Mouse (Mus musculus): ENCODE results near the gene Rer1.
A peak's percentile ranks its signal among the peaks of the same experiment; 100 is the strongest.
"Not testable (repeated sequence)": the region's sequence is repeated elsewhere in the genome, so short reads cannot be mapped to it uniquely, and the experiment has no call there.

The Rer1 gene

GRCm38 (mm10) chr4:155078808-155079207, 7.4 kb downstream of the Rer1 start:
- ATAC-seq (ENCODE audit: insufficient number of reproducible peaks, low FRiP score, low TSS enrichment): not testable (repeated sequence)

- no peak for ATAC-seq (ENCODE audit: insufficient number of reproducible peaks, low FRiP score, low TSS enrichment)
These were observed 9.5 kb downstream of the Rer1 start for GRCm38 (mm10) chr4:155076677-155077076.

GRCm38 (mm10) chr4:155075813-155076212, 10.4 kb downstream of the Rer1 start:
- no peak for ATAC-seq (ENCODE audit: insufficient number of reproducible peaks, low FRiP score, low TSS enrichment)

GRCm38 (mm10) chr4:155075137-155075536, 11.0 kb downstream of the Rer1 start:
- ATAC-seq (ENCODE audit: insufficient number of reproducible peaks, low FRiP score, low TSS enrichment): no peak

GRCm38 (mm10) chr4:155074418-155074817, 11.8 kb downstream of the Rer1 start:
- no peak for ATAC-seq (ENCODE audit: insufficient number of reproducible peaks, low FRiP score, low TSS enrichment)

- ATAC-seq (ENCODE audit: insufficient number of reproducible peaks, low FRiP score, low TSS enrichment): no peak
These were observed 15.3 kb downstream of the Rer1 start for GRCm38 (mm10) chr4:155070921-155071320.

- no peak for ATAC-seq (ENCODE audit: insufficient number of reproducible peaks, low FRiP score, low TSS enrichment)
These were observed 16.0 kb downstream of the Rer1 start for GRCm38 (mm10) chr4:155070199-155070598.

GRCm38 (mm10) chr4:155069191-155069590, 17.0 kb downstream of the Rer1 start:
- ATAC-seq (ENCODE audit: insufficient number of reproducible peaks, low FRiP score, low TSS enrichment): no peak

GRCm38 (mm10) chr4:155068357-155068972, 17.7 kb downstream of the Rer1 start:
- no peak for ATAC-seq (ENCODE audit: insufficient number of reproducible peaks, low FRiP score, low TSS enrichment)

GRCm38 (mm10) chr4:155066834-155067522, 19.2 kb downstream of the Rer1 start, which contains the start of gene Pex10:
Gene Pex10 (plus strand): TSS chr4:155067016.
- peak; percentile 68 for ATAC-seq (ENCODE audit: insufficient number of reproducible peaks, low FRiP score, low TSS enrichment)

GRCm38 (mm10) chr4:155065970-155066833, 20.0 kb downstream of the Rer1 start:
- ATAC-seq (ENCODE audit: insufficient number of reproducible peaks, low FRiP score, low TSS enrichment): peak; percentile 50; the same call in 1 of the 2 replicates

- ATAC-seq (ENCODE audit: insufficient number of reproducible peaks, low FRiP score, low TSS enrichment): no peak
These were observed 21.7 kb downstream of the Rer1 start for GRCm38 (mm10) chr4:155064474-155064873.

- ATAC-seq (ENCODE audit: insufficient number of reproducible peaks, low FRiP score, low TSS enrichment): no peak
These were observed 22.3 kb downstream of the Rer1 start for GRCm38 (mm10) chr4:155063895-155064294.

- ATAC-seq (ENCODE audit: insufficient number of reproducible peaks, low FRiP score, low TSS enrichment): no peak
These were observed 27.9 kb downstream of the Rer1 start for GRCm38 (mm10) chr4:155058325-155058724.

- ATAC-seq (ENCODE audit: insufficient number of reproducible peaks, low FRiP score, low TSS enrichment): no peak
These were observed 29.5 kb downstream of the Rer1 start, which contains the start of gene Plch2 for GRCm38 (mm10) chr4:155056724-155057123. Gene Plch2 (minus strand): TSS chr4:155056784.

- no peak for ATAC-seq (ENCODE audit: insufficient number of reproducible peaks, low FRiP score, low TSS enrichment)
These were observed 36.1 kb downstream of the Rer1 start for GRCm38 (mm10) chr4:155050116-155050515.

- ATAC-seq (ENCODE audit: insufficient number of reproducible peaks, low FRiP score, low TSS enrichment): no peak
These were observed 39.5 kb downstream of the Rer1 start for GRCm38 (mm10) chr4:155046636-155047035.

GRCm38 (mm10) chr4:155043289-155043625, 42.9 kb downstream of the Rer1 start:
- ATAC-seq (ENCODE audit: insufficient number of reproducible peaks, low FRiP score, low TSS enrichment): peak; percentile 15; the same call in 1 of the 2 replicates

GRCm38 (mm10) chr4:155042606-155043288, 43.4 kb downstream of the Rer1 start:
- ATAC-seq (ENCODE audit: insufficient number of reproducible peaks, low FRiP score, low TSS enrichment): peak; percentile 15; the same call in 1 of the 2 replicates

- no peak for ATAC-seq (ENCODE audit: insufficient number of reproducible peaks, low FRiP score, low TSS enrichment)
These were observed 45.5 kb downstream of the Rer1 start for GRCm38 (mm10) chr4:155040696-155041095.
